Mouse (Mus musculus): ENCODE measurements at regions not wholly inside any gene's neighbourhood (a gene's known extent, or its start where the extent isn't known, plus 50 kb on each side); places are given as distances from the start of the nearest gene placed in this dataset.

DNA sequence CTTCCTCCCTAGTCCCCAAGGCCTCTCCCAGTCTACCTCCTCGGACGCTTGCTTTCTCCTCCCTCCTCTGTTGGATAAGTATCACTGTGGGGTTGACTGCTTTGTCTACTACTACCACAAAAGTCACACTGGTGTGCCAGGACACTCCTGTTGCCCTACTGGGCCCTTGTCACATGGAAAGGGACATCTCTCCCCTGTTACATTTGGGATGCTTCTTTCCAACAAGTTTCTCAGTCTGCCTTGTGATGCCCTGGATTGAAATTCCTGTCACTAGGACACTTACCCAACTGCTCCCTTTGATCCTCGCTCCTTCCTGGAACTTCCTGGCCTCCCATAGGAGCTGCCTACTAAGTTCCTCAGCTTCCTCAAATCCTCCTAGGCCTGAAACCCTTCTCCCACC is 501.9 kb upstream of the Nox3 start:
- DNase-seq (ENCODE audit: low read depth, low spot score): no peak

DNA sequence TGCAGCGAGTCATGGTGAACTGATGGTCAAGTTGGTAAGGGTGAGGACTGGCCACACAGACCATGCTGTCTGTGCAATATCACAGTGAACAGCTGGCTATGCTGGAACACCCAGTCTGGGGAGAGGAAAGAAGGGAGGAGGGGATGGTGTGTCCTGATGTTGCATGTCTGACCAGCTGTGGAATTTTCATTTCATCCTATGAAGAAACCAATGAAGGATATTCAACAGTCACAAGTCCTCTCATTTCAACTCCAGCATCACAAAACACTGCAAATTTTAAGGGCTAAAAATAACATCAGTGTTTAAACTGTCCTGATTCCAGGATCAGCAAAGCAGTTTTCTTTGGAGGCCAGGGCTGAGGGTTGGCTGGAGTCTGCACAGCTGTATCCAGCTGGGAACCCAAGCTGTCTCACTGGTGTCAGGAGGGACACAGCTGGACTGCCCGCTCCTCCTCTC is 503.7 kb upstream of the Nox3 start:
- no peak for DNase-seq (ENCODE audit: low read depth, low spot score)

DNA sequence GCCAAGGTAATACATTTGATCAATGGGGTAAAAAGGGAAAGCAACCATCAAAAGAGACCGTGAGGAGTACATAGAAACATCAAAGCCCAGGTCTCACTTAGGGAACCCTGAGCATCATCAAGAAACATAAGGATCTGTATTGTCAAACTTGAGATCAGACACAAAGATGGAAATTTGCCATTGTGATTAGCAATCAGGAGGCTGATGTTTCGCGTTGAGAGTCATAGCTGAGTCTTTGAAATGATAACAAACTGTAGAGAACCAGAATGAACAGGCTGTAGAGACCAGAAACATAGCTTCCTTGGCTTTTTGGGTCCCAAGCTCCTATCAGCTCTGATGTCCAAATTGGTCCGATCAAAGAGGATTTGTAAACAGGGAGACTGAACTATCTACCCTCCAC is 505.2 kb upstream of the Nox3 start:
- DNase-seq (ENCODE audit: low read depth, low spot score): no peak

DNA sequence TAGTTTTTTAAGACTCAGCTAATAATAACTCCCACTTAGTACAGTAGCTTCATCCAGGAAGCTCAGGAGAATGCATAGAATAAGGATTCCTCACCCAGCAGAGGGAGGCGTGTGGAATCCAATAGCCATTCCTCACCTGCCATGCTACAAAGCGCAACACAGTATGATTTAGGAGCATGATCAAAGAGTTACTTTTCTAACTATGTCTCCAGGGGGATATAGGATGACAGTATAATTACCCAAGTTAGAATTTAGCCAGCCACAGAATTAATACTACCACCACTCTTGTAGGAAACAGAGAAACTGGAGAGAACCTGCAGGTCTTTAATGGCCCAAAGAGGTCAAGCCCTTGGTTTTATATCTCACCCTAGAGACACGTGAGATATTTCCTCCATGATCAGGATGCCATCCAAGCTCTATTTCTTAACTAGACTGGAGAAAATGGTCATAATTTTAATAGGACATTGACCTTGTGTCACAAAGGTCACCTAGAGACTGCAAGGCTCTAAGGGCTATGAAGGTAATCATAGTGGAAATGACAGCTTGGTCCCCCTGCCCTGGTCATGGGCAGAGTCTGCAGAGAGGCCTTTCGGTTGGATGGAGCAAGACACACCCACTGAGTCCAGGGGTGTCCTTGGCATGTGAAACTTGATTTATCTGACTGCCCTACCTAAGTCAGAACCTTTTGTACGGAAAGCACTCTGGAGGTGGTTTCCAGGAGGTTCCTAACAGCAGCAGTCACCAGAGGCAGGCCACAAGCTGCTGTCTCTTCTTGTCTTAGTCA is 512.3 kb upstream of the Nox3 start:
- DNase-seq (ENCODE audit: low read depth, low spot score): no peak

DNA sequence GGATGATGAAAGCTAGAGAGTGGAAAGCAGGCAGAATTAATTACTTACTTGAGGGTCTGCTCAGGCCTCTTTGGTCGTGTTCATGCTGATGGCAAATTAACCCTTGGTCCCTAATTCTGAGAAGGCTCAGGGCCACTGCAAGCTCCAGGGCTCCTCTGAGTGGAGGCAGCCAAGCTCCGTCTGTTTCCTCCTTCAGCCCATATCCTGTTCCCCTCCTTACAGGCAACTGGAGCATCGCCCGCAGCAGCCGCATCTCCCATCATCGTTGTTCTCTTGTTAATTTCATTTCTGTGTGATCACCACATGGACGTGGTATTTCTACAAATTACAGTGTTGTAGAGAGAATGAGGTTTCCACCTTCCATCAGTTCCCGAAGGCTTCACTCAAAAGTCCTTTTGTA is 513.6 kb upstream of the Nox3 start:
- DNase-seq (ENCODE audit: low read depth, low spot score): no peak

DNA sequence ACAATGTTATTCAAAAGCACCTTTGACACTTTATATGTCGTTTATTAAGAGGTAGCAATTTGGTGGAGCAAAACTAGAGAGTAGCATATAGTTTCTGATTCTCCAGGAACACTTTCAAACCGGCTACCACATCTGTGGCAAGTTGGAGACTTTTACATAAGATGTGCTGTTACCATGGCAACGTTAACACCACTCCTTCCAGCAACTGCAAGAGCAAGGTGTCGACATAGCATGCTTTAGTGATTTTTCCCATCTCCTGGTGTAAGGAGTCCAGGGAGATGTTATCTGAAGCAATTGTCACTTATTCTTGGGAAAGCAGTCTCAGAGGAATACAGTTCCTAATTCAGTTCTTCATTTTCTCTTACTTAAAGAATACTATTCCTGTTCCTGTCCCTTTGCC is 516.5 kb upstream of the Nox3 start:
- no peak for DNase-seq (ENCODE audit: low read depth, low spot score)

DNA sequence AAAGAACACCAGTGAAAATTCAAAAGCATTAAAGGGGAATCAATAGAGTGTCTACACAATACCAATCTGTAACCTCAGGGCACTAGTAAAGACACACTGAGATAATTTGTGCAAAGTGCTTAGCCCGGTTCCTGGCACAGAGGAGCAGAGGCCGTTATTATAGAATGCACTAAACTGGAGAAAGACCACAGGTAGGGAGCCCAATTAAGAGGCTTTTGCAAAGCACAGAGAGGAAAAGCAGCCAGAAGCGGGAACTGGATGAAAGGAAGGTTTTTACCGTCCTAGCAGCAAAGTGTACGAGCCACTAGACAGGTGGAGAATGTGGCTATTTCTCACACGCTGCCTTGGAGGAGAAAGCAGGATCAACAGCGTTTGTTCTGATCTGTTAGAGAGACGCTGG is 518.9 kb upstream of the Nox3 start:
- DNase-seq (ENCODE audit: low read depth, low spot score): no peak

DNA sequence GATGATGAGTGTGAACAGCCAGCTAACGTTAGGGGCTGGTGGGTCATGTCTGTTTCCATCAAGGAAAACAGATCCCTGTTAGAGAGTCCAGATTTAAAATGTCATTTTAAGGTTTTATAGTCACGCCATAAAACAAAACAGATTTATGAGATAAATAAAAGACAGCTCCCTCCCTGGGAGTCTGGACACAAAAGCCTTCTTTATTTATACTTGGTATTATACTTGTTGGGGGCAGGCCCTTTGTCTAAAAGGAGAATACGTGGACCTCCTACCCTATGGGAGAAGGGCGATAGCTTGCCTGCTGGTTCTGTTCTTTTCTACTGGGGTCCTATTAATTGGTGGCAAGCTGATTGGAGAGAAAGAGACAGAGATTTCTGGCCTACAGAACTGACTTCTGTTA is 520.1 kb upstream of the Nox3 start:
- DNase-seq (ENCODE audit: low read depth, low spot score): no peak

DNA sequence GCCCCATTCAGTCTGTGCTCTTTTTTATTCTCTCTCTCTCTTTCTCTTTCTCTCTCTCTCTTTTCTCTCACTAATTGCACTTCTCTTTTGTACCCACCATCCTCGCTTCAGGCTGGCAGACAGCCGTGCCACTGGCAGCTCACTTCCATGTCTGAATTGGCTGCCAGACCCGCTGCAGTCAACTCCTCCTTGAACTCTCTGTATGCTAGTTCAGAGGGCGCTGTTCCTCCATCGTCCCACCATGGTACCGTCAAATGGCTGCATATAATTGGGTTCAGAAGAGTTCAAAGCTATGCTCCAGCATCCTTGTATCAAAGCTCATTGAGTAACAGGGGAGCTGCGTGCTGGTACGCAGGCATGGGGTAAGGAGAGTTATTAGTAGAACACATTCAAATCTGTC is 520.7 kb upstream of the Nox3 start:
- no peak for DNase-seq (ENCODE audit: low read depth, low spot score)

DNA sequence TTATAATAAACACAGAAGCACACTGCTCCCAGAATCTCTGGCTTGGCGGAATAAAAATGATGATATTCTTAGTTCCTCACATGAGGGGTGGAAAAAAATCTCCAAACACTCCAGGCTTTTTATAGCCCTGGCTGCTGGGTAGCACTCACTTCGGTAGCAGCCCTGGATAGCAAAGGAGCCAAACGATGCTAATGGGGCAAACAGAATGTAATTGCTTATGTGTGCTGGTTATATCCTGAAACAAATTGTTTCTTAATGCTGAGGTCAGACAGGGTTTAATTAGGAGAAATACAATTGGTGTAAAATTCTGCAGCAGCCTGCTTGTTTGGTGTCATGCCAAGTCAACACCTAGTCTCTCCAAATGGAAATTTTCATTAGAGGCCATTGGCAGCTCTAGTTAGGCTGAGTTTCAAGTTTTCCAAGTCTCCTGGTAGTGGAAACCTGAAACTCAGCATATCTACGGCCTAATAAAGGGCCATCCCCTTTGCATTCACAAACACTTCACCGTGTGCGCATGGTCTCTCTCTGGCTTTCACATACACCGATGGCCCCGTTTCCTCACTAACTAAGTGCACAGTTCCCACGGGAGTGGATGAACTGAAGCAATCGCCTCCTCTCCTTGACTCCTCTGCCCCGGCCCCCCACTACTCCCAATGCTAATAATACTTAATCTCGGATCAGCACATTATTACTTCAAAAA is 524.8 kb upstream of the Nox3 start:
- no peak for DNase-seq (ENCODE audit: low read depth, low spot score)

DNA sequence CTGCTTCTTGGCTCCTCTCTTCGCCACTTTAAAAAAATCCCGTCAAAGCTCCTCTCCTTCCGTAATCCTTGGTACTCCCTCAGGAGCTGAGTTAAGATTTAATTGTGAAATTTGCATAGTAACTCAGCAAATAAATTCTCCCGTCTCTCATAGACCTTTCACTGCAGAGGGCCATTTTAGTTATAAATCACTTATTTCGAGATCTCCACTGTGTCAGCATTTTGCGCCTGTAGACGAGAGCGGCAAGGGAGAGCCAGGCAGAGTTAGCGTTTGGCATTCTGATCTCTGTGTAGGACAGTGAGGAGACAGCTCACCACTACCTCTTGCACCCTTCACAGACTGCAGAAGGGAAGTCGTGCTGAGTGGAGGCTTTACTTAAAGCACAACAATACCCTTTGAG is 531.8 kb upstream of the Nox3 start:
- no peak for DNase-seq (ENCODE audit: low read depth, low spot score)

DNA sequence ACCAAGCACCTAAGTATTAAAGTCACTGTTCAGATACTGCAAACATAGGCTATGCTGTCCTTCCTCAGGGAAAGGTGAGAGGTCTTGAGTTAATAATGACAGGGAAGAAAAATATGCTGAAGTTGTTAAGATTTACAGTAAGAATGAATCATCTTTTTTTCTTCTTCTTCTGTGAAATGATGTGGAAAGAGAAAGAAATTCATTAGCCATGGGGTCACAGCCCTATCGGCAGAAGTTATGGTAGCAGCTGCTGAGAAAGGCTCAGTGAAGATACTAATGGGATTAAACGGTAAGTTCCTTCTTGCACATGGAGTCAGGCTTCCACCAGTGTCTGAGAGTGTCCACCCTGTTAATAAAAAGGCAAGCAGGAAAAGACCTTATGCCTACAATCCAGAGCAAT is 533.9 kb upstream of the Nox3 start:
- no peak for DNase-seq (ENCODE audit: low read depth, low spot score)

DNA sequence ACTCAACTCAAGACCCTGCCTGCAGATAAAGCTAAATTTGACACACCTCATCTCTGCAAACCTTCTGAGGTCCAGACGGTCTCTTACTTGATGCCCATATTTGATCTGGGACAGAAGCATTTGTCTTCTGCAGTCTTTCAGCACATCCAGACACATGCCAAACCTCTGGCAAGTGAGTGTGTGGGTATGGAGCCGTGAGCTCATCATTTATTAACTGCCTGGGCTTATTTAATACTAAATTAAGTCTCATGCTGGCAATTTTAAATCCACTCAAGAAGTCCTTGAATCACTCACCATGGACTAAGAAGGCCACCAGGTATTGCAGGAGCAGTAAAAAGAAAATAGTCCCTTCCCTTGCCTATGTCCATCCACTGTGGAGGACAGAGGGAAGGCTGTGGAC is 554.4 kb upstream of the Nox3 start:
- no peak for DNase-seq (ENCODE audit: low read depth, low spot score)

DNA sequence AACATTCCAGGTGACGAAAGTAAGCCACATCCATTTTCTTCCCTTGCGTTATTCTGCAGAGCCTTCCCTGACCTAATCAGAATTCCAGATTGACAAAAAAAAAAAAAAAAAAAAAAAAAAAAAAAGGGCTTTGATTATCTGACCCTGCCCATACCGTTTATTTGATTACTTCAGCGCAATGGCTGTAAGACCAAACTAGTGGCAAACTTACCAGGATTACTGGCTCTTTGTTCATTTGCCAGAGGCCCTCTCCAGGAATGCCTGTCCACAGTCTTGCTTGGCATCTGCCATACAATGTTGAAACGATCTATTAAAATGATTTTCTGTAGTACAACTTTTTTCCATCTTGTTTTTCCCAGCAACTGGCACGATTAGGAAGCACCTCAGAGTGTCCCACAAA is 569.4 kb upstream of the Nox3 start:
- no peak for DNase-seq (ENCODE audit: low read depth, low spot score)

DNA sequence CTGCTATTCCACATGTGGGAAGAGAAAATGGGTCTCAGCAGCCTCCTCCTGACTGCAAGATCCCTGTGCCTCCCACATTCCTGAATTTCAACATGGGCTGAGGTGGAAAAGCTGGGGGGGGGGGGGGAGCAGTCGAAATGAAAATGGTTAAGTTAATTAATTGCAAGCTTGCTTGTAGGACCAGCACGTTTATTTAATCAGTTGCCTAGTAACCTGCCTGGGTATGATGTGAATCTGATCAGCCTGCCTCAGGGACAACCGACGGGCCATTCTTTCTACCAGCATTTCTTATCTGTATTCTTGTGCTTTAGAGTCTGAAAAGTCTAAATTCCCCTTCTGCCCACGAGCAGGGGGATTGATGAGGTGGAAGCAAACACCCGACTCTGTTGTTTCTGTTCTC is 569.9 kb upstream of the Nox3 start:
- DNase-seq (ENCODE audit: low read depth, low spot score): no peak

DNA sequence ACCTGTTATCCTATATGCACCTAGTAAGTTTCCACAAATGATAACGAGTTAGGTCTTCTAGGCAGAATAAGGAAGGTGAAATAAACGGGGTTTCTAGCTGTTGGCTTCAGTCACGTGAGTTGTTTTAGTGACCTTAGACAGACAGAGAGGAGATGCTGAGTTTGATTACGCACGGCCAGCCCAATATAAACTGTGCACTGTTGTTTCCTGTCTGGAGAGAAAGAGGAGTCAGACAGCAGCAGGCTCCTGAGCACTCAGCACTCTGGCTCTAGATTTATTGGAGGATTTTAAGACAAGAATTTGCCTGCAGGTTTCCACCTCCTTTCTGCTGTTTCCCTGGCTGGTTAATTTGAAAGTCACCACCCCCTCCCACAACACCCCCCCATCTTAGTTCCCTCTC is 570.4 kb upstream of the Nox3 start:
- DNase-seq (ENCODE audit: low read depth, low spot score): no peak

DNA sequence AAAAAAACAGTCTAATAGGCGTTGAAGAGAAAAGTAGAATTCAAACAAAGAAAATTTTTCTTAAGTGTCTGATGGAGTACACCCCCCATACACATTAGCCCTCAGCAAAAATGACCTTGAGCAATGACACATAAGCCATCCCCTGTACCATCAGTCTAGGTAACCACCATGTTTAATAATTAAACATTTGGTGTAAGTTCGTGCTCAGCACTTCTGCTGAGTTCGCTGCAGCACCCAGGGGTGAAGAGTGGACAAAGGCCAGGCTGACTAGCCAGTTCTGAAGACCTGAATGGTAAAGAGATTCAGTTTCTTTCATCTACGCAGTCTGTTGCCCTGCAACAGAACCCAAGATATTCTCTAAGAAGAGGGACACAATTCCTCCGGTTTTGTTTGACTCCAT is 572.3 kb upstream of the Nox3 start:
- no peak for DNase-seq (ENCODE audit: low read depth, low spot score)

DNA sequence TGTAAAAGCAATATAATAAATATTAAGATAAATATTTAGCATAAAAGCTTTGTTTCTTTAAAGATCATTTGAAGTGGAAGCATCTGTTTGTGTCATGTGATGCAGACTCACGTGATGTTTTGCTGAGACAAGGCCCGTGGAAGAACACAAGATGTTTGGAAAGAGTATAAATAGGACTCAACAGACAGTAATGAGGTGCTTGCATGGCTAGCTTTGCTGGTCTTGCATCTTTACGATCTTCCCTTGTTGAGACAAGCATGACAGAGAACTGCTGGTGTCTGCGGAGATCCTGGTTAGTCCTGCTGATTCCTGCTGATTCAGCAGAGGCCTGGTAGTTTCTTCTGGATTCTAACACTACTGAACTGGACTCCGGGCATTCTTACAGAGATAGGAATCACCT is 576.4 kb upstream of the Nox3 start:
- no peak for DNase-seq (ENCODE audit: low read depth, low spot score)

DNA sequence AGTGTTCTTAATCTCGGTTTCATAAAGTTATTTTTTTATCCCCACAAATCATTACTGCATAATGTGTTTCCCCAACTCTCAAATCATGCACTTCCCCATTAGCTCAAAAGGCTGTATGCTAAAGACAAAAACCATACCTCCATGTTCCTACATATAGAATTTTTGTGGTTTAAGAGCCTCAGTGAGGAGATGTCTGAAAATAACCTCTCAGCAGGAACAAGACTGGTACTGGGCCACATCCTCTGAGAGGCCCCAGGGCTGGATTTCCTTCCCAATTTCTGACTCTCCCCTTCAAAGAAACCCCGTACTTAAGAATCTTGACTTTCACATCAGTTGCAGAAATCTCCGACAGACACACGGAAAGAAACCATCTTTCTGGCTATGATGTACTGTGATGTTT is 580.7 kb upstream of the Nox3 start:
- DNase-seq (ENCODE audit: low read depth, low spot score): no peak

DNA sequence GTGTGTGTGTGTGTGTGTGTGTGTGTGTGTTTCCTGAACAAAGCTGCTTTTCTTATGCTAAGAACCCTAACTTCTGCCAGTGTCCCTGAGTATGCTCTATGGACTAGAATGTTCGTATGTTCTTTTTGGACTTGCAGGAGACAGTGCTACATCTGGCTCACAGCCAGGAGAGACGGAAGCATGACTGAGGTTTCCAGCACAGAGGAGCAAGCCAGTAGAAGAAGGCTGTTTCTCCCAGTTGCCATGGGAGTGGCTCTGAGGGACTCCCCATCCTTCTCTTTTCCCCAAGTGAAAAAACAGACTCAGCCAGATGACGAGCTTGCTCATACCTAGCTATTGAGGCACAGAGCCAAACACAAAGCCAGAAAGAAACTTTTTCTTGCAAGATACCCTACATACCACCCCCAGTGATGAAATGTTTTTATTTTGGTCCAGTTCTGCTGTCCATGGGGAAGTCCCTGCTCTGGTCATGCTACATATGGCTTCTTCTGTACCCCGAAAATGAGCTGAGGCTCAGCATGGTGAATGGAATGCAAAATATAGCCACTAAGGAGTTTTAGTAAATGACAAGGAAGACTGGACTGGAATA is 582.3 kb upstream of the Nox3 start:
- DNase-seq (ENCODE audit: low read depth, low spot score): no peak

DNA sequence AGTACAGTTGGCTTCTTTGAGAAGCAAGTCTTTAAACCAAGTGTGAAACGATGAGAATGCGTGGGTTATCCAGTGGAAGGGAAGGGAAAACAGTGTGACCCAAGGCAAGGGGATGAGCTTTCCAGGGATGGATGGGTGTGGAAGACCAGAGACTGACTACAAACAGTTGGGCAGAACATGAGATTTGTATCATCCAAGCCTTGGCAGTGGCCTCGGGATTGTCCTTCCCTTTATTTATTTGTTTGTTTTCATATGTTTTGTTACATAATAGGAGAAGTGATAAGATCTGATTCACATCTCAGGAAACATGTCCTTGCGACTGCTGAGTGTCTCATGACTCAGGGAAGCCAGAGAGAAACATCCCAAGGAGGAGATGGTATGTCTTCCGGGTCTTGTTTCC is 585.4 kb upstream of the Nox3 start:
- DNase-seq (ENCODE audit: low read depth, low spot score): no peak

DNA sequence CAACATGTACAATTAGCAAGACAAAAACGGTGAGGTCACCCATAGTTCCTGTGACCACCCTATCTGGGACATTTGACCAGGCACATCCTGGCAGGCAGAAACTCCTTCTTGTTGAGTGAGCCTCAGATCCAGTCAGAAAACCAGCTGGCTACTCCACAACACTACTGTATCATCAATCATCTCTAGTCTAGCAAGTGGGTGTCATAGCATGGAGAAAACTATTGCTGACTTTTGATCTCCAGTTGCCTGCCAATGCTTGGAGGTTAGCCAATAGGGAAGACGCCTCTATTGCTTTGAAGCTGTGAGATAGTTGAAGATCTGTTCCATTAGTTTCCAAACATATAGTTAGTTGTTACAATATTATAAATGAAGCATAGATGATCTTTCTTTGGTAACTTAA is 595.4 kb upstream of the Nox3 start:
- no peak for DNase-seq (ENCODE audit: low read depth, low spot score)

DNA sequence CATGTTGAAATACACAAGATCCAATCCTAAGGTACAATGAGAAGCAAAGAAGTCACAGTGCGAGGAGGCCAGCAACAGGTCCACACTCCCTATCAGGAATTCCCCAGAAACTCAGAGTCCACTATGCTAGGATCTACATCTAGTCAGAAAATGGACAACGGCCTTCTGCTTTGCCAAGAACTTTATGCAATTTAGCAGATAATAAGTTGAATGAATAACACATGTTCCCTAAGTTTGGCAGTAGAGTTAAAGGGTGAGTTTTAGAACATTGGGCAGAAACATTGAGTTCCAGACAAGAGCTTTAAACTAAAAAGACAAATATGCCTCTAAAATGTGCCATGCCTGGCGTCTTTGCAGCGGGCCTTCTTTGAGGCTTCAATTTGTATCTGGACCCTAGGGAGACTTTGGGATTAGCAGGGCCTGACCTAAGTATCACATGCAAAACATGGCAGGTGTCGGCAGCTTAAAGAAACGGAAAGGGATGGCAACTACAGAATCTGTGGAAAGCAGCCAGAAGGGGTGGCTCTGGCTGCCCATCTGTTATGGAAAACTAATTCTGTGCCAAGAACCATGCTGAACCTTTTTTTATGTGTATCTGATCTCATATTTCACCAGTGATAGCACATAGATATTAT is 600.6 kb upstream of the Nox3 start:
- no peak for DNase-seq (ENCODE audit: low read depth, low spot score)

Measured in retina, adult 2 months (tissue).